Mouse (Mus musculus): Measurements from ENCODE around the gene Gsk3b.
"Not testable (repeated sequence)": the region's sequence is repeated elsewhere in the genome, so short reads cannot be mapped to it uniquely, and the experiment has no call there.

Gsk3b gene

DNA sequence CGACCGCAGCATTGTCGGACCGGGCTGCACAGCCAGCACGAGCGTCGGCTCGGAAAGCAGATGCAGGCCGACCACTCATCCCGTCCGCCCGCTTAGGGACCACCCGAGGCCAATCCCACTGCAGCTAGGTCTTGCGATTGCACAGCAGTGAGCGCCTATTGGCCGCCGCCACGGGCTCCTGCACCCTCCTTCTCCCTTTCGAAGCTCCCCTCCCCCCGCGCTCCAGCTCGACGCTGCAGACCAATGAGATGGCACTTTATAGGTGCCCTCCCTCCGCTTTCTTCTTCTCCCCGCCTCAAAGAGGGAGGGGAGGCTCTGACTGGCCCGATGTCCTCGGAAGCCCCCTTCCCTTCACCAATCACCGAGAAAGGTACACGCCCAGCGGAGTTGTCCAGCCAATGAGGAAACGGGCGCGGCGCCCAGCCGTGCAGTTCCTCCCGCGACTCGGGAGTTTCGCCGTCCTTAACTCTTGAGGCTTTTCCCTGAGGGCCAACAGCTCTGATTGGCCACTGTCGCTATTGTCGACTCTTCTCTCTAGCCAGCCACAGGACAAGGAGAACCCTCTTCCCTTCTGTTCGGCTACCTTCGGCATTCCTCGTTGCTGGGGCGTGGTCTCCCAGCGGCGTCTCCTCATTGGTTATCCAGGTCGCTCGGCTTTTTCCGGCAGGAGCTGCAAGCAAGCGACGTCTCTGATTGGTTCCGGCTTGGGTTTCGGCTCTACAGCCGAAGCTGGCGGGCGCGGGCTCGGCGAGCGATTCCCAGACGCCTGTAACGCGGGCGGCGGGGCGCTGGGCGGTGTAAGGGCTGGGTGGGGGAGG is at the start of gene Gsk3b:
Gene Gsk3b, plus strand, starts transcription at position 373 of the 818 bp plus-strand sequence.
- in situ Hi-C loops (cut with MboI, MseI): no loop called here

DNA sequence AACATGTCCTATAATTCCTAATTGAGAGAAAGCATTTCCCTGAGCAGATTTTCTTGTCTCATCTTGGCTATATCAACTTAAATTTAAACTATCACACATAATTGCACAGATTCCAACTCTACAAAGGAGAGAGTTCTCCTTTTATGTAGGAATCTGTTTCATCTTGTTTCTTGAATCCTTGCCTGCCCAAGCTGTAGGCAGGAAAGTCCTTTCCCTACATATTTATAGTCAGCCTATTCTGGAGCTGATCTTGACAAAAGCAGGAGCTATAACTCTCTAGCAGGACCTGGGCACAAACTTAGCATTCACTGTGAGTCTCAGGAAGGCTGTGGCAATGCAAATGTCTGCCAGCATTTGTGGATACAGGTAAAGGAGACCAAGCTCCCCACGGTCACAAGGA is 46.6 kb upstream of the Gsk3b start:
- in situ Hi-C loops (cut with MboI, MseI): no loop called here

DNA sequence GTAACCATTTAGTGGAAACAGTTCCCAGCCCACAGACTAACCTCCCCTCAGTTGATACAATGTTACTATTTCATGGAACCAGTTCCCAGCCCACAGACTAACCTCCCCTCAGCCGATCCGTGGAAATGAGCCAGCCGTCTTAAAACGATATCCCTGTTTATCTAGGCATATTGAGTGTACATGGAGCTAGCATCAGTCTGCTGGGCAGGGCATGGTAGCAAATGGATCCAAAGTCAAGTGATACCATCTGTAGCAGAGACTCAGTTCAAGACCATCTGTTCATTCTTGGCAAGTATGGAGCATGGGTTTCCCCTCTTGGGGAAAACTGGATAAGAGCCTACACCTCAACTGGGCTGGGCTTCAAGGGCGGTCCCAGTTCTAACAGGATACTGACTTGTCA is 44.2 kb upstream of the Gsk3b start:
- in situ Hi-C loops (cut with MboI, MseI): no loop called here

DNA sequence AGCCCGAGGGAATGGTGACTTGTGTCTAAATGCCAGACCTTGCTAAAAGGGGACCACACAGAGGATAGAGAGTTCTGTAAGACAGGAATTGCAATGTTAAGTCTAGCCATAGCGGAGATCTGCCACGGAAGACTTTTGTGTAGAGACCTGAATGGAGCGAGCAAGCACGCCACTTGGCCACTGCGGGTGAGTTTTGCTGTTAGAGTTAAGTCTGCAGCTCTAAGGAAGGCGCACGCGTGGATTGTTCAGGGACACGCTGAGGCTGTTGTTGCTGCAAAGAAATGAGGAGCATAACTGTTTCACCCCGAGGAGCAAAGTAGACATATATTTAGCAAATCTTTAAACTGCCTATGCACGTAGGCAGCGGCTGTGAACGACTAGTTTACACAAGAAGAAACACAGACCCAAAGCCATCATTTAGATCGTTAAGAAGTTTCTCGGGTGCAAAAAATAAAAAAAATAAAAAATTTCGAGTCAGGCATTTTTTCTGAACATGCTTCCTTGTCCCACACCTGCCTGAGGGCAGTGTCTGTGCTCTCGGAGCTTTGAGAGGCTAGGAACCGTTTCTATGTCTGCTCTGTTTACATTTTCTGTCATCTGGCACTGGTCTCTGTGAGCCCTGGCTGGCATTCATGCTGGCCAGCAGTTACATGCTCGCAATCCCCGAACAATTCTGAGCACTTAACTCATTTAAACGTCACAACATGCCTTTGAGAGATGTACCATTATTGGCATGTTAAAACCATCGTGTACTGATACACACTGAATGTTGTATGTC is 40.8 kb upstream of the Gsk3b start:
- in situ Hi-C loops (cut with MboI, MseI): no loop called here

DNA sequence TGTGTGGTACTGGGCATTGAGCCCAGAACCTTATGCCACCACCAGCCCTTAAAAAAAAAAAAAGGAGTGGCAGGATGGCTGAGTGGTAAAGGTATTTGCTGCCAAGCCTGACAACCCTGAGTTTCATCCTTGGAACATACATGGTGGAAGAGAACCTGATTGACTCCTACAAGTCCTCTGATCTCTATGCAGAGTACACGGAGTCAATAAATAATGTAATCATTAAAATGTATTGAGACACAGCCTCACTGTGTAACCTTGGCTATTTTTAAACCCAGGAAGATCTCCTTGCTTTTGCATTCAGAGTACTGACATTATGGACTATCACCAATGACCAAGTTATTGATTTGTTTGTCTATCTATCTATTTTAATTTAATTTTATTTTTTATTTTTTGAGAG is 30.9 kb upstream of the Gsk3b start:
- in situ Hi-C loops (cut with MboI, MseI): no loop called here

DNA sequence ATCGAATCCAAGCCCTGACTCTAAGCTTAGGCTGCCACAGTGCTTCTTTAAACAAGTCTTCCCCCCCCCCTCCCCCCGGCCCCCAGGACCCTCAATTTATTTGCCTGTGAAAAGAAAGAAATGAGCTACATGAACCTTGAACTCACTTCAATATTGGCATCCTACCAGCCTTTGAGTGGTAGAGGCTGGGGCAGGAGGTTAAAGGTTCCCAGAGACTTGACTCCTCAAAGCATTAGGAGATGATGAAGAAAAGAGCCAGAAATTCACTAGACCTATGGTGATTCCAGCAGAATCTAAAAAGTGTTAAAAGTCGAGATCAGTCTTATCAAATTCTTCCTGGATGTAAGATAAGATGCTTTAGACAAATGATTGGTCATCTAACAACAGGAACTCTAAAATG is 30.0 kb upstream of the Gsk3b start:
- in situ Hi-C loops (cut with MboI, MseI): no loop called here

DNA sequence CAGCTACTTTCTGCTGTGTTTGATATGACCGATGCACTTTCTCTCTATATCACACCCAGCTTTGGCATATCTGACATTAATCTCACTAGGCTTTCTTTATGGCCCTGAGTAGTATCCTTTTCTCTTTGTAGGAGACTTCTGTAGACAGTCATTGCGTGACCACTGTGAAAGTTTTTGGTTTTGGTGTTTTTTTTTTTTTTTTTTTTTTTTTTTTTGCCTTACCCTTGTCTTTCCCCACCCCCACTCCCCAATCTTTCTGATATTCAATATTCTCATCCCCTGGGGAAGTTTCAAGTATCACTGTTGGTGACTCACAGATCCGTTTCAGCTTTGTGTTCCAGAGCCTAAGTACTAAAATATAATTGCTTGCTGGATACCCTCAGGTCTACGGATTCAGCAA is 29.2 kb upstream of the Gsk3b start:
- in situ Hi-C loops (cut with MboI, MseI): no loop called here

DNA sequence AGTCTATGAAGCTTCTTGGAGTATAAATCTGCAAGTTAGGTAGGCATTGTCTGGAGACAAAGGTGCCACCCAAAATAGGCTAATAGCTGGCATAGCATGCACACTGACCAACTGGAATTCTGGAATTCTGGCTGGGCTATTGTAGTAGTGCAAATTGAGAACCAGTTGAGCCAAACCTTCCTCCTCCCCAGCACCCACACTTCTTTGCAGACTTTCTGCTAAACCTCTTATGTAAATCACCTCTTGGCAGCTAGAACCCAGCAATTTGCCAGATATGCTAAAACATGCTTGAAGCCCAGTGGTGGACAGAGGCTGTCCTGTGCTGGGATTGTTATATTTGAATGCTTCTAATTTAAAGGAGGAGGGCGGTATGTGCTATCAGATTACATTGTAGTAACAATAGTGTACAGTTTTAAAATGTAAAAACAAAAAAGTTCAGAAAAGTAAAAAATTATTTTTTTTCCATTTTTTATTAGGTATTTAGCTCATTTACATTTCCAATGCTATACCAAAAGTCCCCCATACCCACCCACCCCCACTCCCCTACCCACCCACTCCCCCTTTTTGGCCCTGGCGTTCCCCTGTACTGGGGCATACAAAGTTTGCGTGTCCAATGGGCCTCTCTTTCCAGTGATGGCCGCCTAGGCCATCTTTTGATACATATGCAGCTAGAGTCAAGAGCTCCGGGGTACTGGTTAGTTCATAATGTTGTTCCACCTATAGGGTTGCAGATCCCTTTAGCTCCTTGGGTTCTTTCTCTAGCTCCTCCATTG is 14.8 kb upstream of the Gsk3b start:
- in situ Hi-C loops (cut with MboI, MseI): not testable (repeated sequence)

DNA sequence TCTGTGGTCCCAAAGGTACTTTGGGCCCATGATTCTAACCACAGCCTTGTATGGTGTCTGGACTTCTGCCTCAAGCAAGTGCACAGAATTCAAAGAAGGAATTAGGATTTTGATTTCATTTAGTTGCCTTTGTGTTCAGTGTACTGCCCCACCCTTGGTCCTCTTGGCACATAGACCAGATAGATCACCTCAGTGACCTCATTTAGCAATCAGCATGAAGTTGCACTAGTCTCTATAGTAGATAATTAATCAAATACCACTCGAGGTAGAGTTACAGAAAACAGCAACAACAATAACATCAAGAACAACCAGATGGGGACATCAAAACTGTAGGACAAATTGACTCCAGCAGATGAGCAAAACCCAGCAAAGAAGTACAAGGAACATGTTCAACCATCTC is 8.6 kb upstream of the Gsk3b start:
- in situ Hi-C loops (cut with MboI, MseI): no loop called here

DNA sequence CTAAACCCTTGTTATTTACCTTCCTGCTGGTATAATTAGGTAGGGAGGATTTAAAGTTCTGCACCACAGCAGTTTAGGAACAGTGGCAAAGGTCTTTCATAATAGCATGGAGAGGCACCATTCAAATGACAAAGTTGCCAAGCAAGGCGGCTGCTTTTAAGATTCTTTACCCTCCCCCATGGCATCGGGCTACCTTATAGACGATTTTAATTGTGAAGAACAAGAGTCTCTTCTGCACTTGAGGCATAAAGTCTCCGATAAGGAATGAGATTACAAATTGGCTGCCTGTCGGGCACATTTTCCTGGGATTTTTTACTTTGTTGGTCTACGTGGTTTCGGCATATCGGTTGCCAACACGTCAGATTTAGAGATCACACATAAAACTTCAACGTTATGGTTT is 1.6 kb upstream of the Gsk3b start:
- in situ Hi-C loops (cut with MboI, MseI): no loop called here

DNA sequence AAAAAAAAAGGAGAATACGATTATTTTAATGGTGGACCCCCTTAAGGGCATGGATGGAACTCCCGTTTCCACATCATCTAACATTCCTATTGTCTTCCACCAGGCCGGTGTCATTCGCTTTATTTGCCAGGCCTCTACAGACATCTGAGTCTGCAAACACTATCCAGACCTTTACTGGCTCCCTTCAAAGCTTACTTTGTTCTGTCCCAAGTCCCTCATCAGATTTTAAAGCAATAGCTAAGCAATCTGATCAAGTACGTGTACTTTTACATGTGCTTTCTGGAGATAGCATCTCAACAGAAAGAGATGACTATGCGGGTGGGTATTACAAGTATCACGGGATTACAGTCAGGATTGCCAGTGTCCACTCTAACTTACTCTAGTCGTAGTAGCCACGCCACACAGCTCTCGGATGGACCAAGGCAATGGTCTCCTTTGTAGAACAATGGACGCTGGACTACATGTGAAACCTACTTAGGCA is 1.1 kb upstream of the Gsk3b start:
- in situ Hi-C loops (cut with MboI, MseI): no loop called here

DNA sequence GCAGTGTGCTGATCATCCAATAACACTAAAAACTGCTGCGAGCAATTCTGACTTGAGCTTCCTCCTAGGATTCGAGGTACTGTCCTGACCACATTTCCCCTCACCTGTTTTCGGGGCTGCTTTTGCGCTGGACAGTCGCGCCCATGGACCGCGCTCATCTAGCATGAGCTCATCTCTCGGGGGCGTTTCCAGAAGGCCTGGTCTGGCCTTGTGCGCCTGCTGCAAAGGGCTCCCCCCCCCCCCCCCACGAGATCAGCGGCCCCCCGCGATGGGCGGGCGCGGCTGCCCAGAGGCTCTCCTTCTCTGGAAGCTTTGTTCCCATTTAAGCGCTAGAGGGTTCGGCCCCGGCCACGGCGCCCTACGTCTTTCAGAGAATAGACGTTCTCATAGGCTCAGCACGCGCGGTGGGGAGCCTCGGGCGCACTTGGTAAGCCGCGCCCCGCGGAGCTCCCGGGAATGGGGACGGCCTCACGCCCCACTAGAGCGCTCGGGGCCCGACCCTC is 624 bp upstream of the Gsk3b start:
- in situ Hi-C loops (cut with MboI, MseI): no loop called here

DNA sequence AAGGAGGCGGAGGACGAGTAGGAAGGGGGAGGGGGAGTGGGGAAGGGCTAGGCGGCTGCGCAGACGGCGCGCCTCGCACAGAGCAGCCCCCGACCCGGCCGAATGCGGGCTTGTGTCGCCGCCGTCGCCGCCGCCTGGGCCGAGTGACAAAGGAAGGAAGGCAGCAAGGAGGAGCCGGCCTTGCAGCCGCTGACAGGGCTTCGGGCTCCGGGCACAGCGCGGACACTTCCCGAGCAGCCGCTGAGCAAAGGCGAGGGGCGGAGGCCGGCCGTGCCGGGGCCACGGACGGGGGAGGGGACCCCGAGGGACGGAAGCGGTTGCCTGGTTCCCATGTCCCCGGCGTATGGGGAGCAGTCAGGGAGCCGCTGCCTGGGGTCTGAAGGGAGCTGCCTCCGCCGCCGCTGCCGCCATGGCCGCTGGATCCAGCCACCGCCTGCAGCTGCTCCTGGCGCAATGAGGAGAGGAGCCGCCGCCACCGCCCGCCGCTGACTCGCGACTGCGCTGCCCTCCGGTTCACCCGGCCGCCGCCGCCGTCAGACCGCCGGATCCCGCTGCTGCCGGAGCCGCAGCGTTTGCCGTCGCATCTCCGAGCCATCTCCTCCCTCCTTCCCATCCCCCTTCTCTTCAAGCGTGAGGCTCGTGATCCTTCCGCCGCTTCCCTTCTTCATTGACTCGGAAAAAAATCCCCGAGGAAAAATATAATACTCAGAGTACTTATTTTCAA is 808 bp downstream of the Gsk3b start:
- in situ Hi-C loops (cut with MboI, MseI): no loop called here

DNA sequence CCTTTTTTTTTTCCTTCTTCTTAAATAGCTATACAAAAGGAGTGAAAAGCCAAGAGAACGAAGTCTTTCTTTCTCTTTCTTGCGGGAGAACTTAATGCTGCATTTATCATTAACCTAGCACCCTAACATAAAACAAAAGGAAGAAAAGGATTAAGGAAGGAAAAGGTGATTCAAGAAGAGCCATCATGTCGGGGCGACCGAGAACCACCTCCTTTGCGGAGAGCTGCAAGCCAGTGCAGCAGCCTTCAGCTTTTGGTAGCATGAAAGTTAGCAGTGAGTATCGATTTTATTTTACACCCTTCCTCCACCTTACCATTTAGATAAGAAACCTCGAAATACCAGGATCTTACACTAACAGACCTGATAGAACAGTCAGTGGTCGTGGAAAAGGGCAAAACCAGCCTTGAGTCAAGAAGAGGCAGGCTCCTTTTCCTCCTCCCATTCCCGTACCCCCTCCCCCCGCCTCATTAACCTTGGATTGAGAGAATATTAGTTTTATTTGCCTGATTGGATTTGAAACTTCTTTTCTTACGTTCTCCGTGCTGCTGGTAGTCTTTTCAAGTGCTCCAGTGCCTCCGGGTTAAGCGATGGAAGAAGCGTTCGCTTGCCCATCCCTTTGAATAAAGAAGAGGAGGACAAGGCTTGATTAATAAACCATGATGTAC is 1.7 kb downstream of the Gsk3b start:
- in situ Hi-C loops (cut with MboI, MseI): no loop called here

DNA sequence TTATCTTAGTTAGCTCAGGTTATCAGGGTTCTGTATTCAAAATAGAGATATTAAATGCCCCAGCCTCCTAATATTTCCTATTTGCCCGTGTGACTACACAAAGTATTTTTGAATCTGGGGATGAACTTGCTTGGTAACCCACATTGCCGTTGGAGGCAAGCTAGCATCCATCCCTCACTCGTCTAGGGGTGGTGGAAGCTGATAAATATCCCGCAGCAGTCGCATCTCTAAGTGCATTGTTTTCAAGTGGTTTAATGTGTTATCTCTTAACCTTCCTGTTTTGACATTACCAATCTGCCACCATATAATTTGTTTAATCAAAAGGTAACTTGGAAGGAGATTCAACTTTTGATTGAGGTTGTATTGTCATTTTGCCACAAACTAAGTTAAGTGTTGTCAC is 2.2 kb downstream of the Gsk3b start:
- in situ Hi-C loops (cut with MboI, MseI): no loop called here

DNA sequence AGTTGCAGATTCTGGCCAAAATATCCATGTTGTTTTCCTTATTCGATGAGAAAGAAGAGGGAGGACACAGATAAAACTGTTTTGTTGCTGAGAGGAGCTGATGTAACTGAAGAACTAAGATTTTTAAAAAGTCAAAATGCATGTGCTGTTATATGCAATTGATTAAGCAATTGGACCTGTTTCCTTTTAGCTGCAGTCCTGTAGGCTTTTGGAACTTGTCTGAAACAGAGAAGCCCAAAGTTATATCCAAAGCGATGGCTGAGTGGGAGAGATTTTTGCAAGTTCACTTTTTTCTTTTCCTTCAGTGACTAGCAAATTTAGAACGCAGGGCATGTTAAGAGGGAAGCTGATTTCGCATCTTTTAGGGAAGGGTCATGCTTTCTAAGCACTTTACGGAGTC is 2.9 kb downstream of the Gsk3b start:
- in situ Hi-C loops (cut with MboI, MseI): no loop called here

DNA sequence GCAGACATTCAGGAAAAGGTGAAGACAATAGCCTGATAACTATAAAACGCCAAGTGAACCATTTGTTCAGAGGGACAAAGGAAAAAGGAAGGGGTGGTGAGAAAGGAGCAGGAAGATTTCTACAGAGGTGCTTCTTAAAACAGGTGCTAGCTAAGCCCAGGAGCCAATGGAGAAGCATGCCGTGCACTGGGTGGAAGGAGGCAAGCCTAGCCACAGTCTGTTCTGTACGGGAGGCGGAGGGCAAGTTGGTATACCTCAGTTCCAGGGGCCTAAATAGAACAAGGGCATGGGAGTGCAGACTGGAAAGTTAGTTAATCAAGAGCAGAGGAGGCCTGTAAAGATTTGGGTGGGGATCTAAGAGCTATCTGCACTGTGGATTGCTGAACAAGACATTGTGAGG is 3.8 kb downstream of the Gsk3b start:
- in situ Hi-C loops (cut with MboI, MseI): no loop called here

DNA sequence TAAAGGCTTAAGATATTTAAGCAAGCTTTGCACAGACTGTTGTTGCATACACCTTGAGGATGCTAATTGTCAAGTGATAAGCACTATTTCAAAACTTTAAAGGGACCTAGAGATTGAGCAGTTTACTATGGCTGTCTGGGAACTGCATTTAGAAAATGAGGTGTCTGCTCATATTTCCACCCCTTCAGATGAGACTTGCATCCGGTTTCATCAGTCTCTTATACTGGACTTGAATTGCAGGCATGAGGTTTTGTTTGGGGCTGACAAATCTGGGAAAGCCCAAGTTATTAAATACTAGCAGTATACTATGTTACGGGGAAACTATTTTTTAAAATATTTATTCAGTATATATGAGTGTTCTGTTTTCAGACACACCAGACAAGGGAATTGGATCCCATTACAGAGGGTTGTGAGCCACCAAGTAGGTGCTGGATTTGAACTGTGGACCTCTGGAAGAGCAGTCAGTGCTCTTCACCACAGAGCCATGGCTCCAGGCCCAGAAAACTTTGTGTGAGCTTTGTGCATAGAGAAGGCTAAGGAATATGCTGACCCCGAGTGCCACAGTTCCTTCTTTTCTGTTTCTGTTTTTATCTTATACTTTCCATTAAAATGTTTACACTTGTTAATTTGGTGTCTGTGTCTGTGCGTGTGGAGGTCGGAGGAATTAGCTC is 6.5 kb downstream of the Gsk3b start:
- in situ Hi-C loops (cut with MboI, MseI): no loop called here

DNA sequence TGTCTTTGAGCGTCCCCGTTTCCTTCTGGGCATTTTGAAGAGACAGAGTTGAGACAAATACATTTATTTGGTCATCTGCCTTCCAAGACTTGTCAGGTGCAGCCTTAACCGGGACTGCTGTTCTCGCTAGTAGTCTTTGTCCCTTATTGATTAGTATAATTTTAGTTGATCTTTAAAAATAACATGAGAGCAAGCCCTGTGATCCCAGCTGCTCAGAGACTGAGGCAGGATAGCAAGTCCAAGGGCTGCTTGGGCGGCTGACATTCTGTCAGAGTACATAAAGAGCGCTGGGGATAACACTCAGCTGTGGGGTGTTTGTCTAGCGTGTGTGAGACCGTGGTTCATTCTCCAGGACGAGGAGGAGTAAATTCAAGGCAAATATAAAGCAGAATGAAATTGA is 8.7 kb downstream of the Gsk3b start:
- in situ Hi-C loops (cut with MboI, MseI): no loop called here

DNA sequence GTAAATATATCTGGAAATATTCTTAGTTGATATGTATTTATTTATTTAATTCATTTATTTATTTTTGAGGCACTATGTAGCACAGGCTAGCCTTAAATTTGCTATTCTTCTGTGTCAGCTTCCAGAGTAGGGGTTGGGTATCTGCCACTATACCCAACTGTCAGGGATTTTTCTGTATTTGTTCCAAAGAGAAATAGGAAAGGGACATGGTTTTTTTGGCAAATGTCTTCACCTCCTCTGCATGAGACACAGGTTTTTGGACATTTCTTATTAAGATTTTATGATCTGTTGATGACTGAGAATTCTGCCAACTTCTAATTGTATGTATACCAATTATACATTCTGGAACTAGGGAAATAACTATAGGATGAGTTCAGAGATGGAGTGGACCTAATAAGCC is 10.5 kb downstream of the Gsk3b start:
- in situ Hi-C loops (cut with MboI, MseI): no loop called here

Data from regulatory T cell (primary cell).